27 mouse cellular contexts compared by ENCODE assay signal in the genomic region with DNA sequence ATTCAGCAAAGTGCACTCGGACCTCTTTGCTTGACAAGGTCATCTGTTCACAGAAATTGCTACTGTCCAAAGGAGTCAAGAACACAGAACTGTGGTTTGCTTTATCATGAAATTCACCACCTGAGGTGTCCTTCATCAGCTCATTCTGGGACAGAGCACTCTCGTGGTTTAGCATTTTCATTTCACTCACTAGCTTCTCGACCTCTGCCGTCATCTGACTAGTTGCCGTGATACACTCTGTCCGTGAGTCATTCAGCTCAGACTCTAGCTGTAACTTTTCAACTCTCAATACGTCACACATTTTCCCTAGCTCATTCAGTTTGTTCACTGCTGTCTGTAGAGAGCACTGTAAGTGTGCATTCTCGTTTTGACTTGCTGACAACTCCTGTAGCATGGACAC.
"Had no signal": no experiment of that assay in that cellular context is flagged by ENCODE, and none has a peak within 500 bp of the region (broad histone marks: within the 10 kb centered on the region; RNA-seq: fewer than 3 reads in every experiment).

No protein-coding gene starts in this region.

- H3K4me2 ChIP-seq: heart, embryonic 12.5 days; hindbrain, embryonic 12.5 days; hindbrain, embryonic 14.5 days; intestine, embryonic 15.5 days; kidney, embryonic 15.5 days; limb, embryonic 12.5 days; liver, embryonic 11.5 days; liver, embryonic 13.5 days; liver, embryonic 15.5 days had no signal

- H3K27ac ChIP-seq: heart, embryonic 10.5 days; hindbrain, embryonic 10.5 days; hindbrain, embryonic 12.5 days; hindbrain, embryonic 14.5 days; intestine, embryonic 15.5 days; kidney, embryonic 15.5 days; kidney, postnatal 0 days; layer of hippocampus, adult 2 months; left cerebral cortex, adult 2 months; limb, embryonic 10.5 days; limb, embryonic 12.5 days; liver, embryonic 13.5 days; liver, embryonic 15.5 days had no signal

- H3K4me3 ChIP-seq: heart, embryonic 10.5 days; heart, embryonic 12.5 days; hindbrain, embryonic 10.5 days; hindbrain, embryonic 12.5 days; intestine, embryonic 15.5 days; kidney, embryonic 15.5 days; layer of hippocampus, adult 2 months; left cerebral cortex, adult 2 months; limb, embryonic 10.5 days; limb, embryonic 12.5 days; liver, embryonic 13.5 days; liver, embryonic 15.5 days had no signal

- H3K9ac ChIP-seq: heart, embryonic 12.5 days; hindbrain, embryonic 12.5 days; hindbrain, embryonic 14.5 days; intestine, embryonic 15.5 days; kidney, embryonic 15.5 days; limb, embryonic 12.5 days; liver, embryonic 13.5 days; liver, embryonic 15.5 days; liver, postnatal 0 days had no signal

- DNase-seq: gastrocnemius, postnatal 10 days; gastrocnemius, postnatal 25 days; heart, adult 18-20 months; heart, postnatal 10 days; heart, postnatal 4 days; kidney, adult 2 months; kidney, adult 9 months; kidney, postnatal 14 days; kidney, postnatal 36 days; liver; liver, embryonic 13.5 days; liver, postnatal 0 days; lung, adult 2 months had no signal

- H3K9me3 ChIP-seq: heart, embryonic 10.5 days; heart, embryonic 12.5 days; hindbrain, embryonic 10.5 days; hindbrain, embryonic 12.5 days; intestine, embryonic 15.5 days; kidney, embryonic 15.5 days; limb, embryonic 10.5 days; limb, embryonic 12.5 days; liver, embryonic 13.5 days; liver, embryonic 15.5 days had no signal

- H3K27me3 ChIP-seq: heart, embryonic 12.5 days; hindbrain, embryonic 12.5 days; intestine, embryonic 15.5 days; kidney, embryonic 15.5 days; limb, embryonic 12.5 days; liver, embryonic 13.5 days; liver, embryonic 15.5 days had no signal

- H3K4me1 ChIP-seq: heart, embryonic 10.5 days; heart, embryonic 12.5 days; hindbrain, embryonic 10.5 days; hindbrain, embryonic 12.5 days; intestine, embryonic 15.5 days; kidney, embryonic 15.5 days; limb, embryonic 10.5 days; limb, embryonic 12.5 days; liver, embryonic 13.5 days; liver, embryonic 15.5 days had no signal
